Comparison of ENCODE assay signal across 21 mouse cellular contexts in the genomic region with DNA sequence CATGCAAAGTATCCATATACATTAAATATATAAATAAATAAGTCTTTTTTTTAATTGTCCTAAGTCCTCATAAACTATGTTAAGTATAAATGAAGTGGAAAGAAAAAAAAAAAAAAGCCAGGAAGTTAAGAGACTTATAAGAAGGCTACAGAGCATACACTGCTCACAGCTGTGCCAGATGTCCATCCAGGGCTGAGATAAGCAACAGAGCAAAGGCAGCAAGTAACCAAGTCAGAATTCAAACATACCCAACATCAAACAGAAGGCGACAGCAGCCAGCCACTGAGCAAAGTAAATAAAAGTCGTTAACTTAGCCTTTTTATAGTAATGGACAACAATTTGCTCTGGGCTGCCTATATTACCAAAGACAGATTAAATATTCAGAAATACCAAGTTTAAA. TPM values are rescaled to one million over a fixed set of nuclear protein-coding genes. Genes with fewer than 3 reads are reported as not detected.
DNase-seq lines count a peak whose midpoint lies in the region; ATAC-seq and TF ChIP-seq lines count a peak whose summit lies in the region.
"Had no signal": no experiment of that assay in that cellular context is flagged by ENCODE, and none has a peak within 500 bp of the region (broad histone marks: within the 10 kb centered on the region; RNA-seq: fewer than 3 reads in every experiment).

No protein-coding gene starts in this region.

- peaks cover 56% of the 10 kb centered on the region for H3K4me1 ChIP-seq in heart, embryonic 12.5 days (replicated peaks)
- peaks cover 18% of the 10 kb centered on the region for H3K4me1 ChIP-seq in liver, adult 2 months (ENCODE audit: control insufficient read depth, insufficient read depth, low read length)
- H3K4me1 ChIP-seq in liver, postnatal 0 days (ENCODE audit: insufficient read depth) = peaks cover 40% of the 10 kb centered on the region

- H3K9ac ChIP-seq in heart, embryonic 12.5 days = no peak overlapping the region
- H3K9ac ChIP-seq in liver, adult 2 months (ENCODE audit: low read depth, low read length) = no peak overlapping the region
- no peak overlapping the region for H3K9ac ChIP-seq in liver, postnatal 0 days (replicated peaks)
- H3K9ac ChIP-seq: embryonic facial prominence, embryonic 15.5 days; hindbrain, embryonic 13.5 days; intestine, embryonic 15.5 days; lung, embryonic 15.5 days; midbrain, embryonic 13.5 days; neural tube, embryonic 13.5 days had no signal

- no peak for TF ChIP-seq POLR2A in liver, adult 2 months (IDR thresholded peaks at IDR 0.05; ENCODE audit: extremely low read depth, insufficient read depth, low read length)

- no peak overlapping the region for H3K27ac ChIP-seq in heart, embryonic 12.5 days (ENCODE audit: poor library complexity, severe bottlenecking)
- H3K27ac ChIP-seq in liver, adult 2 months (replicated peaks; ENCODE audit: insufficient read depth, low read depth, low read length) = no peak overlapping the region
- H3K27ac ChIP-seq in liver, postnatal 0 days (ENCODE audit: low read depth) = no peak overlapping the region
- H3K27ac ChIP-seq: embryonic facial prominence, embryonic 15.5 days; hindbrain, embryonic 13.5 days; intestine, embryonic 15.5 days; lung, embryonic 15.5 days; macrophage; neural tube, embryonic 13.5 days had no signal

- no peaks in the 10 kb centered on the region for H3K36me3 ChIP-seq in heart, embryonic 12.5 days
- H3K36me3 ChIP-seq in liver, adult 2 months (ENCODE audit: control insufficient read depth, insufficient read depth, low read length) = no peaks in the 10 kb centered on the region
- no peaks in the 10 kb centered on the region for H3K36me3 ChIP-seq in liver, postnatal 0 days (replicated peaks; ENCODE audit: insufficient read depth, low read length)
- H3K36me3 ChIP-seq: embryonic facial prominence, embryonic 15.5 days; hindbrain, embryonic 13.5 days; intestine, embryonic 15.5 days; lung, embryonic 15.5 days; midbrain, embryonic 13.5 days; neural tube, embryonic 13.5 days had no signal

- H3K9me3 ChIP-seq in heart, embryonic 12.5 days (replicated peaks) = no peaks in the 10 kb centered on the region
- no peaks in the 10 kb centered on the region for H3K9me3 ChIP-seq in liver, postnatal 0 days (ENCODE audit: low read length)
- H3K9me3 ChIP-seq: embryonic facial prominence, embryonic 15.5 days; hindbrain, embryonic 13.5 days; intestine, embryonic 15.5 days; lung, embryonic 15.5 days; midbrain, embryonic 13.5 days; neural tube, embryonic 13.5 days had no signal

- intact Hi-C loops in heart, postnatal 10 days (cut with DNase I) = no loop called here

- WGBS in heart, embryonic 12.5 days = 36% methylated on average over 2 of the region's 2 CpGs
- WGBS in liver, adult 2 months = 11% methylated on average over 2 of the region's 2 CpGs
- 23% methylated on average over 2 of the region's 2 CpGs for WGBS in liver, postnatal 0 days (ENCODE audit: insufficient replicate concordance)

- no peak overlapping the region for H3K4me3 ChIP-seq in heart, embryonic 12.5 days
- no peak overlapping the region for H3K4me3 ChIP-seq in liver, adult 2 months (ENCODE audit: insufficient read depth, low read depth, low read length)
- H3K4me3 ChIP-seq in liver, postnatal 0 days (ENCODE audit: low read depth, low read length) = no peak overlapping the region
- H3K4me3 ChIP-seq: embryonic facial prominence, embryonic 15.5 days; hindbrain, embryonic 13.5 days; intestine, embryonic 15.5 days; lung, embryonic 15.5 days; midbrain, embryonic 13.5 days; neural tube, embryonic 13.5 days had no signal

- no peak for TF ChIP-seq CTCF in liver, adult 2 months (IDR thresholded peaks at IDR 0.05; ENCODE audit: low read depth, low read length)
- no peak for TF ChIP-seq CTCF in liver, postnatal 0 days (IDR thresholded peaks at IDR 0.05; ENCODE audit: low read depth)

- peaks cover 35% of the 10 kb centered on the region for H3K79me2 ChIP-seq in liver, adult 2 months (ENCODE audit: control insufficient read depth, insufficient read depth, low read length)

- TF ChIP-seq EP300 in liver, postnatal 0 days (IDR thresholded peaks at IDR 0.05; ENCODE audit: low read depth) = no peak

- H3K4me2 ChIP-seq in heart, embryonic 12.5 days = no peak overlapping the region
- no peak overlapping the region for H3K4me2 ChIP-seq in liver, postnatal 0 days (ENCODE audit: low read depth, low read length)
- H3K4me2 ChIP-seq: embryonic facial prominence, embryonic 15.5 days; hindbrain, embryonic 13.5 days; intestine, embryonic 15.5 days; lung, embryonic 15.5 days; neural tube, embryonic 13.5 days had no signal

- ATAC-seq in heart, embryonic 12.5 days (ENCODE audit: insufficient number of reproducible peaks, low FRiP score) = 0 out of 2 replicates have a peak, but pooled peaks have one; percentile 61
- ATAC-seq in erythroblast, adult 5-6 weeks (replicated peaks; ENCODE audit: low FRiP score, poor library complexity, severe bottlenecking) = peak; percentile 78
- ATAC-seq in liver, postnatal 0 days = peak; percentile 71
- ATAC-seq: intestine, embryonic 15.5 days; midbrain, embryonic 13.5 days; Patski had no signal

- H3K27me3 ChIP-seq in heart, embryonic 12.5 days (replicated peaks) = no peaks in the 10 kb centered on the region
- H3K27me3 ChIP-seq in liver, adult 2 months (ENCODE audit: control insufficient read depth, insufficient read depth, low read length) = no peaks in the 10 kb centered on the region
- no peaks in the 10 kb centered on the region for H3K27me3 ChIP-seq in liver, postnatal 0 days (ENCODE audit: insufficient read depth, low read length)
- H3K27me3 ChIP-seq: embryonic facial prominence, embryonic 15.5 days; hindbrain, embryonic 13.5 days; intestine, embryonic 15.5 days; lung, embryonic 15.5 days; midbrain, embryonic 13.5 days; neural tube, embryonic 13.5 days; Patski had no signal

- DNase-seq in heart, postnatal 10 days = no peak
- peak; percentile 48 for DNase-seq in liver, adult 2 months (ENCODE audit: extremely low read depth, low read depth, low spot score)
- no peak for DNase-seq in liver, postnatal 0 days
- DNase-seq in right cerebral cortex, postnatal 36 days (ENCODE audit: low spot score in 2 of 2) = no peak
- DNase-seq in right cerebral cortex, postnatal 14 days = no peak
- DNase-seq: adrenal gland, postnatal 10 days; cerebellum, adult 11 months; cerebellum, postnatal 36 days; gastrocnemius, postnatal 10 days; heart, adult 18-20 months; kidney, postnatal 36 days had no signal

RNA-seq across cellular contexts. Expression of a gene that starts 9.6 kb away (rescaled TPM):
- polyA plus RNA-seq in heart, embryonic 12.5 days (2016; fragmentation: Nextera tagmentation; extraction: Ambion mirVana) = 28.2 and 32.2 TPM in 2 replicates
- total RNA-seq in heart, postnatal 10 days (2021) = 100 to 1,000 TPM; 105 to 112 TPM
- 16.7 and 28.4 TPM in 2 replicates for total RNA-seq in erythroblast, adult 5-6 weeks (2015; ENCODE audit: low replicate concordance)
- total RNA-seq in erythroblast, adult 5-6 weeks (2017; ENCODE audit: low replicate concordance) = 40.7 and 50.3 TPM in 2 replicates
- 19.2 and 25.7 TPM in 2 replicates for total RNA-seq in liver, adult 2 months (2014; rRNA removed)
- polyA plus RNA-seq in liver, adult 2 months (2012; rRNA removed) = 6.0 and 7.2 TPM in 2 replicates
- polyA plus RNA-seq in liver, postnatal 0 days (2015; fragmentation: Nextera tagmentation; extraction: Ambion mirVana) = 4.5 and 5.5 TPM in 2 replicates
